Mouse (Mus musculus): ENCODE measurements at regions not wholly inside any gene's neighbourhood (a gene's known extent, or its start where the extent isn't known, plus 50 kb on each side); places are given as distances from the start of the nearest gene placed in this dataset.

GRCm38 (mm10) chr6:51757746-51758145 lies 234.0 kb downstream of the Snx10 start:
- no peak overlapping the region for H3K4me3 ChIP-seq (ENCODE audit: insufficient read depth, low read depth, low read length)
- WGBS: 89% methylated on average over 4 of the region's 4 CpGs
- no peak for TF ChIP-seq POLR2A (IDR thresholded peaks at IDR 0.05; ENCODE audit: insufficient read depth, low read depth, low read length)
- no peak for TF ChIP-seq CTCF (IDR thresholded peaks at IDR 0.05; ENCODE audit: insufficient read depth, low read depth, low read length)
- H3K27ac ChIP-seq (ENCODE audit: insufficient read depth, low read depth, low read length): no peak overlapping the region
- 0 out of 2 replicates have a peak, but pooled peaks cover 3% of the 10 kb centered on the region for H3K4me1 ChIP-seq (ENCODE audit: control insufficient read depth, insufficient read depth, low read length)

DNA sequence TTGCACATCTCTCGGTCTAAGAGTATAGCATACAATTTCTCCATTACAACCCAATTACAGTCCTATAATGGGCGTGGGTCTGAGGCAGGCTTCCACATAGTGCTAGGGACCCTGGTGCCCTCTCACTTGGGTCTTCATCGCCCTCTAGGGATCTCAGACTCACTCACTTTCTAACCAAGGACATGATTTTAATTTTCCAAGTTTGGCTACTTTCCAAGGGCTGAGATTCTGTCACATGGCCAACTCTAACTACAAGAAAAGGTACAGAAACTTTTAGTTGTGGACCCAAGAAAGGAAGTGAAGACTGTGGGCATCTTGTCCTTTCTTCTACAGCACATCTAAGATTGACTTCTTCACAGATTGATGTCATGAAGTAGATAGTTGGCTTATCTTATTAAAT lies 235.1 kb downstream of the Snx10 start:
- H3K4me3 ChIP-seq (ENCODE audit: insufficient read depth, low read depth, low read length): no peak overlapping the region
- H3K4me1 ChIP-seq (ENCODE audit: control insufficient read depth, insufficient read depth, low read length): 0 out of 2 replicates have a peak, but pooled peaks cover 2% of the 10 kb centered on the region
- no peak for TF ChIP-seq POLR2A (IDR thresholded peaks at IDR 0.05; ENCODE audit: insufficient read depth, low read depth, low read length)
- TF ChIP-seq CTCF (IDR thresholded peaks at IDR 0.05; ENCODE audit: insufficient read depth, low read depth, low read length): no peak
- 80% methylated on average over 3 of the region's 3 CpGs for WGBS
- H3K27ac ChIP-seq (ENCODE audit: insufficient read depth, low read depth, low read length): no peak overlapping the region

GRCm38 (mm10) chr6:51760372-51760771 lies 236.7 kb downstream of the Snx10 start:
- 84% methylated on average over 5 of the region's 5 CpGs for WGBS
- no peaks in the 10 kb centered on the region for H3K4me1 ChIP-seq (ENCODE audit: control insufficient read depth, insufficient read depth, low read length)
- no peak overlapping the region for H3K4me3 ChIP-seq (ENCODE audit: insufficient read depth, low read depth, low read length)
- no peak for TF ChIP-seq CTCF (IDR thresholded peaks at IDR 0.05; ENCODE audit: insufficient read depth, low read depth, low read length)
- no peak for TF ChIP-seq POLR2A (IDR thresholded peaks at IDR 0.05; ENCODE audit: insufficient read depth, low read depth, low read length)
- H3K27ac ChIP-seq (ENCODE audit: insufficient read depth, low read depth, low read length): no peak overlapping the region

DNA sequence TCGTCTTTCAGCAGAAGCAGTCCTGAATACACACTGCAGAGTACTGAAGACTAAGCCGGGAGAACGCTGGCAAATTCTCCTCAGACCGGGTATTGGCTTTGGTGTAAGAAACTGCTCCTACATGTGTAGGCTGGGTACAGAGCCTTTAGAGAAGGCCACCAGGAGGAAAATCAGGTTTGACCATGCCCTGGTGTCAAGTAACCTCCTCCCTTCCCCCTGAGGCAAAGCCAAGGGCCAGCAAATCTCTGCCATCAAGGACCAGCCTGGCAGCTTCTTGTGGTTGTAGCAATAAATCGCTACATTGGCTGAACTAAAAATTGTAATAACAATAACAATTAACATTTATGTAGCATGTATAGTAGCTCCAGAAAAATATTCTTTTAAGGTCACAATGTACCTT lies 237.8 kb downstream of the Snx10 start:
- WGBS: 77% methylated on average over 5 of the region's 5 CpGs
- TF ChIP-seq CTCF (IDR thresholded peaks at IDR 0.05; ENCODE audit: insufficient read depth, low read depth, low read length): no peak
- TF ChIP-seq POLR2A (IDR thresholded peaks at IDR 0.05; ENCODE audit: insufficient read depth, low read depth, low read length): no peak
- H3K4me3 ChIP-seq (ENCODE audit: insufficient read depth, low read depth, low read length): no peak overlapping the region
- no peak overlapping the region for H3K27ac ChIP-seq (ENCODE audit: insufficient read depth, low read depth, low read length)
- H3K4me1 ChIP-seq (ENCODE audit: control insufficient read depth, insufficient read depth, low read length): no peaks in the 10 kb centered on the region

- 71% methylated on average over 3 of the region's 3 CpGs for WGBS
- peaks cover 7% of the 10 kb centered on the region for H3K4me1 ChIP-seq (ENCODE audit: control insufficient read depth, insufficient read depth, low read length)
- H3K27ac ChIP-seq (ENCODE audit: insufficient read depth, low read depth, low read length): no peak overlapping the region
- no peak overlapping the region for H3K4me3 ChIP-seq (ENCODE audit: insufficient read depth, low read depth, low read length)
- no peak for TF ChIP-seq CTCF (IDR thresholded peaks at IDR 0.05; ENCODE audit: insufficient read depth, low read depth, low read length)
- TF ChIP-seq POLR2A (IDR thresholded peaks at IDR 0.05; ENCODE audit: insufficient read depth, low read depth, low read length): no peak
Observed at GRCm38 (mm10) chr6:51766482-51766881, 242.8 kb downstream of the Snx10 start.

- no peak for TF ChIP-seq POLR2A (IDR thresholded peaks at IDR 0.05; ENCODE audit: insufficient read depth, low read depth, low read length)
- TF ChIP-seq CTCF (IDR thresholded peaks at IDR 0.05; ENCODE audit: insufficient read depth, low read depth, low read length): no peak
- H3K4me3 ChIP-seq (ENCODE audit: insufficient read depth, low read depth, low read length): no peak overlapping the region
- WGBS: 20% methylated on average over 15 of the region's 15 CpGs
- H3K27ac ChIP-seq (ENCODE audit: insufficient read depth, low read depth, low read length): no peak overlapping the region
- peaks cover 7% of the 10 kb centered on the region for H3K4me1 ChIP-seq (ENCODE audit: control insufficient read depth, insufficient read depth, low read length)
Observed at GRCm38 (mm10) chr6:51767582-51768341, 244.1 kb downstream of the Snx10 start.

DNA sequence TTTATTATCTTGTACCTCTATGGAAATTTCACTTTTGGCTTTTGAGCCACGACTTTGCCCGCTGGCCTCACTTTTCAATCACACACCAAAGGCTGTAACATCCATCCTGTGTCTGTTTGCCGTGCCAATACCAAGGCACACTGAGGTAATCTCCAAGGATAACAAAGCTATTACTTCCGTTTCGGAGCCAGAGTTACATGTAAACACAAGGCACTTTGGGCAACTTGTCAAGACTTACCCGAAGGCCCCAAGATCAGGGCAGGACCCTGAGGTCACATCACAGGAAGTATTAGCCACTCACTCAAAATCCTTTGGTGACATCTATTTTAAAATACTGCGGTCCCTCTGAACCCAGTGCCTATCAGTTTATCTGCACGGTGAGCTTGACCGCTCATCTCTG lies 241.3 kb downstream of the Skap2 start:
- WGBS: 94% methylated on average over 9 of the region's 9 CpGs
- no peak overlapping the region for H3K4me3 ChIP-seq (ENCODE audit: insufficient read depth, low read depth, low read length)
- no peak overlapping the region for H3K27ac ChIP-seq (ENCODE audit: insufficient read depth, low read depth, low read length)
- H3K4me1 ChIP-seq (ENCODE audit: control insufficient read depth, insufficient read depth, low read length): peaks cover 7% of the 10 kb centered on the region
- no peak for TF ChIP-seq CTCF (IDR thresholded peaks at IDR 0.05; ENCODE audit: insufficient read depth, low read depth, low read length)
- TF ChIP-seq POLR2A (IDR thresholded peaks at IDR 0.05; ENCODE audit: insufficient read depth, low read depth, low read length): no peak

DNA sequence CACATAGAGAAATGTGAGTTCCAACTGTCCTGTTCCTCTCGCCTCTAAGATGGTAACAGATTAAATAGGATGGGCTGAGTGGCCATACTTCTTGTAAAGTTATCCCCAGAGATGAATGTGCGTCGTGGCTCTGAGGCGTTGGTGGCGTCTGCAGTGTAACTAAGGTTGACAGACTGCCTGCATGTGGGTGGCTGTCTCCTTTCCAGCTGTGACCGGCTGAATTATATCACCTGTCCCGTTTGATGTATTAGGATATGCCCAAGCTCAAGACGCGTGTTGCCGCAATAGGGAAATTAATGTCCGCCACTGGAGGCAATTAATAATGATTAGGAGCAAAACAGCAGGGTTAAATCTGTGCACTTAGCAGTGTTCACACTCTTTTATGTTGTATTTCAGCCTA lies 240.9 kb downstream of the Skap2 start:
- no peak overlapping the region for H3K4me3 ChIP-seq (ENCODE audit: insufficient read depth, low read depth, low read length)
- WGBS: 86% methylated on average over 11 of the region's 11 CpGs
- H3K27ac ChIP-seq (ENCODE audit: insufficient read depth, low read depth, low read length): no peak overlapping the region
- TF ChIP-seq POLR2A (IDR thresholded peaks at IDR 0.05; ENCODE audit: insufficient read depth, low read depth, low read length): no peak
- TF ChIP-seq CTCF (IDR thresholded peaks at IDR 0.05; ENCODE audit: insufficient read depth, low read depth, low read length): no peak
- H3K4me1 ChIP-seq (ENCODE audit: control insufficient read depth, insufficient read depth, low read length): peaks cover 7% of the 10 kb centered on the region

GRCm38 (mm10) chr6:51774771-51775170 lies 237.6 kb downstream of the Skap2 start:
- 86% methylated on average over 3 of the region's 3 CpGs for WGBS
- Histone ChIP-seq H3K27ac (ENCODE audit: insufficient read depth, low read depth, low read length) (no peak overlapping the region), H3K4me1 (ENCODE audit: control insufficient read depth, insufficient read depth, low read length) (no peaks in the 10 kb centered on the region), H3K4me3 (ENCODE audit: insufficient read depth, low read depth, low read length) (no peak overlapping the region)
- no peak for TF ChIP-seq CTCF (IDR thresholded peaks at IDR 0.05; ENCODE audit: insufficient read depth, low read depth, low read length)
- no peak for TF ChIP-seq POLR2A (IDR thresholded peaks at IDR 0.05; ENCODE audit: insufficient read depth, low read depth, low read length)

Measured in olfactory bulb, adult 2 months (tissue).